Mouse (Mus musculus) monocyte, adult 2 months (primary cell): ENCODE data around the gene Hes5.

ENCODE experiments used
- DNase-seq, 2 experiments: peaks; one replicate each; pipeline ENCODE4 v3.0.0; 2022; ENCODE audit warnings: low spot score in 2 of 2, low read depth in 1 of 2

Hes5 gene

GRCm38 (mm10) chr4:154960690-154961225, at the start of gene Hes5:
Hes5 (plus strand) TSS chr4:154960923.
- no peak for DNase-seq

DNA sequence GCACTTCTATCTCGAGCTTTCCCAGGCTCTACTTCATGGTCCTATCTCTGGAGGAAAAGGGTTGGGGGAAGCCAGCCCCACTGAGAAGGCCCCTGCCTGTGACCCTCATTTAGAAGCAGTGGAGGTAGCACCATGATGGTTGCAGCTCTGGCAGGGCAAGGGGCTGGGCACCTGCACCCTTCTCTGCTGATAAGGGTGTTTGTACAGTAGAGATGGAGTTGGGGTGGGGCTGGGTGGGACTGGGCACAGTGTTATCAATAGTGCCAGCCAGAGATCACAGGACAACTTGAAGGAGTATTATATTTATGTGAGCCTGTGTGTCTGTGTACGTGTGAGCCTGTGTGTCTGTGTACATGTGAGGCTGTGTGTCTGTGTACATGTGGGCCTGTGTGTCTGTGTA, 49.1 kb upstream of the Hes5 start:
- DNase-seq = no peak

DNA sequence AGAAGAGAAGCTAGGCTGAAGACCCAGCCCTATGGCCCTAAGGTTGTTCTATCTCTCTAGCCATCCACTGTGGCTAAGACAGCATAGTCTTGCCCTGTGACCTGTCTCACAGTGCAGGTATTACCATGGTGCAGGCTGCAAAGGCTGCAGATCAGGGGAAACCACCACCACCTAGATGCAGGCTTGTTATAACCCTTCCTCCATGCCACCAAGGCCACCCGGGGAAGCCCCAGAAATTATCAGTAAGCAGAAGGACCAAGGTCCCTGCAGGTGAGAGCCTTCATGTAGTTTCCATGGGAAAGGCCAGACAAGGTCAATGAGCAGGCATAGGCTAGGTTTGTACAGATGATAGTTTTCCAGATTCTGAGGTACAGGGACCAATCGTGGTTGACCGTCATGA, 46.9 kb upstream of the Hes5 start:
- DNase-seq = no peak

- DNase-seq = no peak
These were observed 46.5 kb upstream of the Hes5 start for GRCm38 (mm10) chr4:154914252-154914651.

DNA sequence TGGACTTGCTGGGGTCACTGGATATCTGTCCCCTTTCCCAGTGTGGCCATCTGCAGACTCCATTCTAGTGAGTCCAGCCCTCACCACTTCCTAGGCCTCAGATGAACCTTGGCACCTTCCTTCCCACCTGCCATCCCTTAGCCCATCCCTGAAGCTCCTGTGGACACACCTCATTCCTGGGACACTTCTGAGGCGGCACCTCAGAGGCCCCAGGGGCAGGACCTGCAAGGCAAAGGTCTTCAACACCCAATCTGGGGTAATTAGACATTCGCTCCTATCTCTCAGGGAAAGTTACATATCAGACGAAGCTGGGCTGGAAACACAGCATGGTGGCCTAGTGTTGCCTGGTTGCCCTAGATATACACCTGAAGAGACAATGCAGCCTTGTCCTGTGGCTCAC, 46.0 kb upstream of the Hes5 start:
- DNase-seq = no peak

DNA sequence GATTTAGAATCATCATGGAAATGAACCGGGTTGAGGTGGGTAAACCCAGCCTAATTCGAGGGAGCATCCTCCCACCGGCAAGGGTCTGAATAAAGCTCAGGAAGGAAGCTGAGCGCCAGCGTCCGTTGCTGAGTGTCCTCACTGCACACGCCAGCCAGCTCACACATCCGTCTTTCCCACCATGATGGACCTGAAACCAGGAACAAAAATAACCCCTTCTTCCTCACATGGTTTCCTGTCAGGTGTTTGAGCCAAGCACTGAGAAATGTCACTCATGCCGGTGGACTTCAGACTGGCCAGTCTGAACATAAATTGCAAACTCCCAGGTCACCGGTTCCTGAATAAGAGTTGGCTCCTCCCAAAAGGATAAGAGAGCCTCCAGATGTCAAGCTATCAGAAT, 45.4 kb upstream of the Hes5 start:
- no peak for DNase-seq

GRCm38 (mm10) chr4:154916662-154917061, 44.1 kb upstream of the Hes5 start:
- DNase-seq = no peak

DNA sequence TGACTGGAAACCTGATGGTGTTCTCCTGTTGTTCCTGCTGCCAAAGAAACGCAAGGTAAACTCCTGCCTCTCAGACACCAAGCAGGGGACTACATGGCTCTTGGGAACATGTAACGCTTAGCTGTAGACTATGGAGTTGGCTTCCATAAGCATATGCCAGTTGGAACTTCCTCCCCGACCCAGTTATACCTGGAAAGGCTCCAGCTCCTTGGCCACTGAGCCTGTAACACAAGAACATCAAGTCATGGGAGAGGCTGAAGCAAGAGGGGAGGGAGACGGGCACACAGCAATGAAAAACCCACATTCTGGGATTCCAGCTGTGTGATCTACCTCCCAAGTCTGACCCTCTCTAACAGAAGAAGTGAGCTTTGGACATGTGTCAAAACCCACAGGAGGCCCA, 38.4 kb upstream of the Hes5 start:
- no peak for DNase-seq

- DNase-seq = no peak
These were observed 37.8 kb upstream of the Hes5 start for GRCm38 (mm10) chr4:154922931-154923330.

GRCm38 (mm10) chr4:154925413-154925812, 35.3 kb upstream of the Hes5 start:
- no peak for DNase-seq

- DNase-seq = no peak
These were observed 33.5 kb upstream of the Hes5 start for GRCm38 (mm10) chr4:154926969-154927898.

- DNase-seq = no peak
These were observed 32.8 kb upstream of the Hes5 start for GRCm38 (mm10) chr4:154927899-154928337.

GRCm38 (mm10) chr4:154928395-154929087, 32.2 kb upstream of the Hes5 start, which contains the start of gene Tnfrsf14:
Tnfrsf14 (minus strand) TSS chr4:154928563.
- DNase-seq = no peak

DNA sequence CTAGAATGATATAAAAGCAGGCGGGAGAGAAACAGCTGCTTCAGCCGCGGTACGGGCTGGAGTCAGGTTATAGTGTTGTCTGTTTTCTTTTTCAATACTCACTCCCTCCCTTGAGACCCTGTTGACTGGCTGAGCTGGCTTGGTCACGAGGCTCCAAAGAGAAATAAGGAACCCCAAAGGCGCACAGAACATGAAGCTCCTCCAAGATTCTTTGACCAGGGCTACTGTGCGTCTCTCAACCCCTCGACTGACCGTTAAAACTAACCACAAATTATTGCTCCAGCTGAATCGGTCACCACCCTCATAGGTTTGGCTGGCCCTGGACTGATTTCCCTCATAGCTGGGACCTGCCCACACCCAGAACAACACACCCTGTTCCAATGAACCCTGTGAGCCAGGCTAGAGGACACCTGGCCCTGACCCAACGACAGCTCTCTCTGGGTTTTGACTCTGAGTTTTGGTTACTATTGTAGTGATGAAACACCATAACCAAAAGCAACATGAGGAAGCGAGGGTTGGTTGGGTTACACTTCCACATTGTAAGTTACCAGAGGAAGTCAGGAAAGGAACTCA, 31.5 kb upstream of the Hes5 start:
- peak; percentile 66 to 70 for DNase-seq

- DNase-seq = no peak
These were observed 27.3 kb upstream of the Hes5 start for GRCm38 (mm10) chr4:154933306-154933907.

- no peak for DNase-seq
These were observed 25.9 kb upstream of the Hes5 start for GRCm38 (mm10) chr4:154934800-154935199.

GRCm38 (mm10) chr4:154935788-154936187, 24.9 kb upstream of the Hes5 start:
- no peak for DNase-seq

GRCm38 (mm10) chr4:154936542-154937255, 24.0 kb upstream of the Hes5 start:
- DNase-seq = no peak

DNA sequence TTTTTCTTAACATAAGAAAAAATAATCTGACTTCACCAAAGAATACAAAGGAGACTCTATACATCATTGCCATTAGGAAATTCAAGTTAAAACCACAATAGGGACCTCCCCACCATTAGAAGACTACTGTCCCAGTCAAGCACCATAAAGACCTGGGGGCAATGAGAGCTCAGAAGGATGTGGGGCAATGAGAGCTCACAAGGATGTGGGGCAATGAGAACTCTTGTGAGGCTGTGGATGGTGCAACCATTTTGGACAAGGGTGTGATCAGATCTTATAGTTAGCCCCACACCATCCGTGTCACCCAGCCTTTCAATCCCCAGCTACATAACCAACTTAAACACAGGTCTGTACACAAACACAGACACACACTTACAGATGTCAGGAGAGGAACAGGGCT, 23.0 kb upstream of the Hes5 start:
- DNase-seq = no peak

- DNase-seq = no peak
These were observed 20.6 kb upstream of the Hes5 start for GRCm38 (mm10) chr4:154940156-154940555.

- no peak for DNase-seq
These were observed 18.9 kb upstream of the Hes5 start for GRCm38 (mm10) chr4:154941831-154942230.
